Mouse (Mus musculus) neural tube, embryonic 13.5 days (tissue): ENCODE measurements around the gene Sycp2. TPM values are rescaled to one million over a fixed set of nuclear protein-coding genes. Genes with fewer than 3 reads are reported as not detected.
"Not testable (repeated sequence)": the region's sequence is repeated elsewhere in the genome, so short reads cannot be mapped to it uniquely, and the experiment has no call there.

Experiments used
- ATAC-seq: fragments of 200-750 bp; cut with Nextera tagmentation; 2 replicates; pipeline ENCODE4 v1.8.0; 2017; ENCODE audit warnings: low read depth, mild to moderate bottlenecking, moderate TSS enrichment, moderate library complexity
- H3K27ac ChIP-seq: fragments of 300-500 bp; sonication (generic); replicated peaks from 2 replicates; pipeline ENCODE4 v1.5.1; 2015; ENCODE audit warnings: moderate library complexity, mild to moderate bottlenecking, inconsistent platforms
- H3K27me3 ChIP-seq: fragments of 300-500 bp; sonication (generic); 2 replicates; pipeline ENCODE4 v1.6.1; 2015; ENCODE audit warnings: mild to moderate bottlenecking, inconsistent platforms
- H3K36me3 ChIP-seq: fragments of 300-500 bp; sonication (generic); 2 replicates; pipeline ENCODE4 v1.6.1; 2015; ENCODE audit warnings: mild to moderate bottlenecking, inconsistent platforms
- H3K4me1 ChIP-seq: fragments of 300-500 bp; sonication (generic); replicated peaks from 2 replicates; pipeline ENCODE4 v1.6.1; 2015; ENCODE audit warnings: inconsistent platforms
- H3K4me2 ChIP-seq: fragments of 300-500 bp; sonication (generic); 2 replicates; pipeline ENCODE4 v1.6.1; 2015; ENCODE audit warnings: inconsistent platforms, mild to moderate bottlenecking, moderate library complexity
- H3K4me3 ChIP-seq: fragments of 300-500 bp; sonication (generic); 2 replicates; pipeline ENCODE4 v1.5.1; 2015; ENCODE audit warnings: mild to moderate bottlenecking, inconsistent platforms
- H3K9ac ChIP-seq: fragments of 300-500 bp; sonication (generic); 2 replicates; pipeline ENCODE4 v1.6.1; 2015; ENCODE audit warnings: moderate library complexity, mild to moderate bottlenecking, inconsistent platforms
- H3K9me3 ChIP-seq: fragments of 300-500 bp; sonication (generic); 2 replicates; pipeline ENCODE4 v1.6.1; 2016; ENCODE audit warnings: inconsistent platforms
- WGBS: fragments of 180-500 bp; shearing (Covaris S2); methylation state at CpG from one replicate; pipeline ENCODE4 v1.1.7; 2015; 5-methylcytosine and 5-hydroxymethylcytosine counted together
- polyA plus RNA-seq: library from polyadenylated mRNA; unstranded; fragments of >200 nt; fragmentation: Nextera tagmentation; extraction: Ambion mirVana; gene quantifications from 2 replicates; pipeline ENCODE4 v1.2.1, GENCODE M21; 2015

Gene Sycp2
- polyA plus RNA-seq, 1 experiment from 2014 or later, result 0.17 TPM

GRCm38 (mm10) chr2:178412598-178412997 is 5.1 kb upstream of the Sycp2 start:
- peaks cover 33% of the 10 kb centered on the region for H3K4me1 ChIP-seq
- peak overlapping the region; percentile 98 for H3K4me2 ChIP-seq
- H3K4me3 ChIP-seq, result no peak overlapping the region
- ATAC-seq, result no peak
- H3K27me3 ChIP-seq, result peaks cover 24% of the 10 kb centered on the region
- no peaks in the 10 kb centered on the region for H3K9me3 ChIP-seq
- H3K9ac ChIP-seq, result no peak overlapping the region
- H3K27ac ChIP-seq, result no peak overlapping the region
- H3K36me3 ChIP-seq, result no peaks in the 10 kb centered on the region
- 60% methylated on average over 6 of the region's 6 CpGs for WGBS

- Histone ChIP-seq H3K4me2 (no peak overlapping the region), H3K4me1 (peaks cover 24% of the 10 kb centered on the region), H3K4me3 (no peak overlapping the region), H3K27me3 (peaks cover 24% of the 10 kb centered on the region), H3K36me3 (no peaks in the 10 kb centered on the region), H3K27ac (no peak overlapping the region), H3K9me3 (no peaks in the 10 kb centered on the region), H3K9ac (no peak overlapping the region)
- 81% methylated on average over 6 of the region's 6 CpGs for WGBS
- no peak for ATAC-seq
Measured at GRCm38 (mm10) chr2:178410286-178410685, 2.8 kb upstream of the Sycp2 start.

GRCm38 (mm10) chr2:178409024-178409423 is 1.5 kb upstream of the Sycp2 start:
- H3K9me3 ChIP-seq, result no peaks in the 10 kb centered on the region
- H3K9ac ChIP-seq, result no peak overlapping the region
- H3K4me1 ChIP-seq, result peaks cover 16% of the 10 kb centered on the region
- WGBS, result 76% methylated on average over 1 of the region's 1 CpGs
- H3K4me2 ChIP-seq, result no peak overlapping the region
- H3K36me3 ChIP-seq, result no peaks in the 10 kb centered on the region
- no peak overlapping the region for H3K27ac ChIP-seq
- peaks cover 24% of the 10 kb centered on the region for H3K27me3 ChIP-seq
- no peak for ATAC-seq
- no peak overlapping the region for H3K4me3 ChIP-seq

- no peaks in the 10 kb centered on the region for H3K27me3 ChIP-seq
- H3K27ac ChIP-seq, result no peak overlapping the region
- 63% methylated on average over 4 of the region's 4 CpGs for WGBS
- no peaks in the 10 kb centered on the region for H3K9me3 ChIP-seq
- no peak overlapping the region for H3K9ac ChIP-seq
- H3K4me1 ChIP-seq, result no peaks in the 10 kb centered on the region
- no peak for ATAC-seq
- H3K36me3 ChIP-seq, result peaks cover 4% of the 10 kb centered on the region; the same call in 1 of the 2 replicates
- no peak overlapping the region for H3K4me2 ChIP-seq
- H3K4me3 ChIP-seq, result no peak overlapping the region
Measured at GRCm38 (mm10) chr2:178342597-178342996, 64.9 kb downstream of the Sycp2 start.

- not testable (repeated sequence) for H3K27me3 ChIP-seq, H3K9me3 ChIP-seq, H3K4me1 ChIP-seq, H3K36me3 ChIP-seq, ATAC-seq, H3K9ac ChIP-seq, H3K4me2 ChIP-seq, H3K4me3 ChIP-seq, H3K27ac ChIP-seq
Measured at GRCm38 (mm10) chr2:178342105-178342504, 65.4 kb downstream of the Sycp2 start.

- no peak overlapping the region for H3K4me2 ChIP-seq
- no peaks in the 10 kb centered on the region for H3K9me3 ChIP-seq
- no peaks in the 10 kb centered on the region for H3K27me3 ChIP-seq
- H3K27ac ChIP-seq, result no peak overlapping the region
- WGBS, result 3% methylated on average over 2 of the region's 2 CpGs
- H3K4me1 ChIP-seq, result no peaks in the 10 kb centered on the region
- H3K36me3 ChIP-seq, result peaks cover 13% of the 10 kb centered on the region
- H3K4me3 ChIP-seq, result no peak overlapping the region
- H3K9ac ChIP-seq, result no peak overlapping the region
- no peak for ATAC-seq
Measured at GRCm38 (mm10) chr2:178339044-178339443, 68.4 kb downstream of the Sycp2 start.

GRCm38 (mm10) chr2:178337878-178338277 is 69.6 kb downstream of the Sycp2 start:
- H3K27me3 ChIP-seq, result no peaks in the 10 kb centered on the region
- no peak overlapping the region for H3K4me2 ChIP-seq
- H3K4me3 ChIP-seq, result no peak overlapping the region
- H3K36me3 ChIP-seq, result peaks cover 25% of the 10 kb centered on the region
- H3K27ac ChIP-seq, result no peak overlapping the region
- H3K4me1 ChIP-seq, result no peaks in the 10 kb centered on the region
- H3K9me3 ChIP-seq, result no peaks in the 10 kb centered on the region
- 48% methylated on average over 1 of the region's 1 CpGs for WGBS
- no peak overlapping the region for H3K9ac ChIP-seq
- ATAC-seq, result no peak

GRCm38 (mm10) chr2:178329986-178330385 is 77.5 kb downstream of the Sycp2 start:
- WGBS, result 69% methylated on average over 1 of the region's 1 CpGs
- H3K4me3 ChIP-seq, result no peak overlapping the region
- no peak for ATAC-seq

GRCm38 (mm10) chr2:178329551-178329950 is 77.9 kb downstream of the Sycp2 start:
- H3K9ac ChIP-seq, result no peak overlapping the region; the same call in 1 of the 2 replicates
- 0 out of 2 replicates have a peak overlapping the region, but pooled peaks have one; percentile 1 for H3K4me3 ChIP-seq
- H3K27ac ChIP-seq, result no peak overlapping the region

More at GRCm38 (mm10) chr2:178329986-178330385, 77.5 kb downstream of the Sycp2 start:
- H3K9ac ChIP-seq, result no peak overlapping the region
- no peaks in the 10 kb centered on the region for H3K9me3 ChIP-seq
- H3K27ac ChIP-seq, result no peak overlapping the region
- no peaks in the 10 kb centered on the region for H3K27me3 ChIP-seq
- peaks cover 34% of the 10 kb centered on the region for H3K4me1 ChIP-seq
- H3K4me2 ChIP-seq, result peak overlapping the region; percentile 51
- peaks cover 24% of the 10 kb centered on the region for H3K36me3 ChIP-seq

GRCm38 (mm10) chr2:178327466-178328040 is 79.9 kb downstream of the Sycp2 start:
- no peaks in the 10 kb centered on the region for H3K9me3 ChIP-seq
- peak overlapping the region; percentile 62 for H3K9ac ChIP-seq
- H3K4me3 ChIP-seq, result peak overlapping the region; percentile 27
- H3K36me3 ChIP-seq, result peaks cover 6% of the 10 kb centered on the region; the same call in 1 of the 2 replicates
- H3K4me1 ChIP-seq, result peaks cover 34% of the 10 kb centered on the region
- 10% methylated on average over 12 of the region's 12 CpGs for WGBS
- peak overlapping the region; percentile 88 for H3K27ac ChIP-seq
- ATAC-seq, result peak; percentile 93
- no peaks in the 10 kb centered on the region for H3K27me3 ChIP-seq
- peak overlapping the region; percentile 51 for H3K4me2 ChIP-seq

More at GRCm38 (mm10) chr2:178329551-178329950, 77.9 kb downstream of the Sycp2 start:
- Histone ChIP-seq H3K36me3 (peaks cover 23% of the 10 kb centered on the region), H3K4me2 (peak overlapping the region; percentile 51), H3K9me3 (no peaks in the 10 kb centered on the region), H3K27me3 (no peaks in the 10 kb centered on the region), H3K4me1 (peaks cover 34% of the 10 kb centered on the region)
- 83% methylated on average over 5 of the region's 5 CpGs for WGBS
- ATAC-seq, result no peak

- H3K9ac ChIP-seq, result peak overlapping the region; percentile 27; the same call in 1 of the 2 replicates
- H3K4me1 ChIP-seq, result peaks cover 34% of the 10 kb centered on the region
- no peaks in the 10 kb centered on the region for H3K27me3 ChIP-seq
- H3K36me3 ChIP-seq, result 0 out of 2 replicates have a peak, but pooled peaks cover 6% of the 10 kb centered on the region
- H3K9me3 ChIP-seq, result no peaks in the 10 kb centered on the region
- 14% methylated on average over 5 of the region's 5 CpGs for WGBS
- no peak overlapping the region for H3K4me3 ChIP-seq
- H3K4me2 ChIP-seq, result peak overlapping the region; percentile 51
- H3K27ac ChIP-seq, result peak overlapping the region; percentile 88
- peak; percentile 75 for ATAC-seq
Measured at GRCm38 (mm10) chr2:178326750-178327465, 80.6 kb downstream of the Sycp2 start.

- no peak overlapping the region for H3K4me2 ChIP-seq
- WGBS, result 94% methylated on average over 10 of the region's 10 CpGs
- H3K27me3 ChIP-seq, result no peaks in the 10 kb centered on the region
- H3K9me3 ChIP-seq, result no peaks in the 10 kb centered on the region
- no peak overlapping the region for H3K9ac ChIP-seq
- ATAC-seq, result no peak
- H3K4me3 ChIP-seq, result no peak overlapping the region
- no peak overlapping the region for H3K27ac ChIP-seq
- peaks cover 14% of the 10 kb centered on the region; the same call in 1 of the 2 replicates for H3K36me3 ChIP-seq
- H3K4me1 ChIP-seq, result peaks cover 34% of the 10 kb centered on the region
Measured at GRCm38 (mm10) chr2:178326067-178326466, 81.4 kb downstream of the Sycp2 start.
